Mouse (Mus musculus): ENCODE measurements around the gene C1ql3. TPM values are rescaled to one million over a fixed set of nuclear protein-coding genes. Genes with fewer than 3 reads are reported as not detected.

Gene C1ql3
- total RNA-seq (2017): 0.05 TPM in 1 of 2 replicates, not detected in the other

GRCm38 (mm10) chr2:13011472-13011871 is at the start of gene C1ql3:
Gene C1ql3, minus strand, starts transcription at chr2:13011806.
- 0 out of 4 replicates have a peak, but pooled peaks of 1 of the 2 experiments have one; percentile 11 for ATAC-seq (replicated peaks in 1 of 2; ENCODE audit: insufficient read depth in 1 of 2, low FRiP score in 2 of 2, low TSS enrichment in 1 of 2, low read depth in 1 of 2, poor library complexity in 2 of 2, severe bottlenecking in 2 of 2)

GRCm38 (mm10) chr2:13060426-13061170 is 49.0 kb upstream of the C1ql3 start:
- no peak for ATAC-seq (replicated peaks in 1 of 2; ENCODE audit: insufficient read depth in 1 of 2, low FRiP score in 2 of 2, low TSS enrichment in 1 of 2, low read depth in 1 of 2, poor library complexity in 2 of 2, severe bottlenecking in 2 of 2)

- no peak for ATAC-seq (replicated peaks in 1 of 2; ENCODE audit: insufficient read depth in 1 of 2, low FRiP score in 2 of 2, low TSS enrichment in 1 of 2, low read depth in 1 of 2, poor library complexity in 2 of 2, severe bottlenecking in 2 of 2)
Measured at GRCm38 (mm10) chr2:13048649-13049048, 37.0 kb upstream of the C1ql3 start.

GRCm38 (mm10) chr2:13044555-13044954 is 32.9 kb upstream of the C1ql3 start:
- no peak for ATAC-seq (replicated peaks in 1 of 2; ENCODE audit: insufficient read depth in 1 of 2, low FRiP score in 2 of 2, low TSS enrichment in 1 of 2, low read depth in 1 of 2, poor library complexity in 2 of 2, severe bottlenecking in 2 of 2)

- no peak for ATAC-seq (replicated peaks in 1 of 2; ENCODE audit: insufficient read depth in 1 of 2, low FRiP score in 2 of 2, low TSS enrichment in 1 of 2, low read depth in 1 of 2, poor library complexity in 2 of 2, severe bottlenecking in 2 of 2)
Measured at GRCm38 (mm10) chr2:13039785-13040184, 28.2 kb upstream of the C1ql3 start.

GRCm38 (mm10) chr2:13038772-13039171 is 27.2 kb upstream of the C1ql3 start:
- no peak for ATAC-seq (replicated peaks in 1 of 2; ENCODE audit: insufficient read depth in 1 of 2, low FRiP score in 2 of 2, low TSS enrichment in 1 of 2, low read depth in 1 of 2, poor library complexity in 2 of 2, severe bottlenecking in 2 of 2)

GRCm38 (mm10) chr2:13018861-13019260 is 7.3 kb upstream of the C1ql3 start:
- no peak for ATAC-seq (replicated peaks in 1 of 2; ENCODE audit: insufficient read depth in 1 of 2, low FRiP score in 2 of 2, low TSS enrichment in 1 of 2, low read depth in 1 of 2, poor library complexity in 2 of 2, severe bottlenecking in 2 of 2)

GRCm38 (mm10) chr2:13018382-13018781 is 6.8 kb upstream of the C1ql3 start:
- ATAC-seq (replicated peaks in 1 of 2; ENCODE audit: insufficient read depth in 1 of 2, low FRiP score in 2 of 2, low TSS enrichment in 1 of 2, low read depth in 1 of 2, poor library complexity in 2 of 2, severe bottlenecking in 2 of 2): no peak

- no peak for ATAC-seq (replicated peaks in 1 of 2; ENCODE audit: insufficient read depth in 1 of 2, low FRiP score in 2 of 2, low TSS enrichment in 1 of 2, low read depth in 1 of 2, poor library complexity in 2 of 2, severe bottlenecking in 2 of 2)
Measured at GRCm38 (mm10) chr2:13011973-13012372, 367 bp upstream of the C1ql3 start.

GRCm38 (mm10) chr2:13010460-13011341 is 905 bp downstream of the C1ql3 start:
- ATAC-seq (replicated peaks in 1 of 2; ENCODE audit: insufficient read depth in 1 of 2, low FRiP score in 2 of 2, low TSS enrichment in 1 of 2, low read depth in 1 of 2, poor library complexity in 2 of 2, severe bottlenecking in 2 of 2): peak in 1 of 2 experiments; percentile 25; a peak in 1 of 4 replicates

- ATAC-seq (replicated peaks in 1 of 2; ENCODE audit: insufficient read depth in 1 of 2, low FRiP score in 2 of 2, low TSS enrichment in 1 of 2, low read depth in 1 of 2, poor library complexity in 2 of 2, severe bottlenecking in 2 of 2): peak; percentile 12 to 26; a peak in 2 of 4 replicates
Measured at GRCm38 (mm10) chr2:13010030-13010459, 1.6 kb downstream of the C1ql3 start.

- ATAC-seq (replicated peaks in 1 of 2; ENCODE audit: insufficient read depth in 1 of 2, low FRiP score in 2 of 2, low TSS enrichment in 1 of 2, low read depth in 1 of 2, poor library complexity in 2 of 2, severe bottlenecking in 2 of 2): no peak
Measured at GRCm38 (mm10) chr2:13009261-13009972, 2.2 kb downstream of the C1ql3 start.

- ATAC-seq (replicated peaks in 1 of 2; ENCODE audit: insufficient read depth in 1 of 2, low FRiP score in 2 of 2, low TSS enrichment in 1 of 2, low read depth in 1 of 2, poor library complexity in 2 of 2, severe bottlenecking in 2 of 2): no peak
Measured at GRCm38 (mm10) chr2:13008433-13008832, 3.2 kb downstream of the C1ql3 start.

GRCm38 (mm10) chr2:13000026-13000425 is 11.6 kb downstream of the C1ql3 start:
- ATAC-seq (replicated peaks in 1 of 2; ENCODE audit: insufficient read depth in 1 of 2, low FRiP score in 2 of 2, low TSS enrichment in 1 of 2, low read depth in 1 of 2, poor library complexity in 2 of 2, severe bottlenecking in 2 of 2): no peak

GRCm38 (mm10) chr2:12984901-12985732 is 26.5 kb downstream of the C1ql3 start:
- ATAC-seq (replicated peaks in 1 of 2; ENCODE audit: insufficient read depth in 1 of 2, low FRiP score in 2 of 2, low TSS enrichment in 1 of 2, low read depth in 1 of 2, poor library complexity in 2 of 2, severe bottlenecking in 2 of 2): no peak

- no peak for ATAC-seq (replicated peaks in 1 of 2; ENCODE audit: insufficient read depth in 1 of 2, low FRiP score in 2 of 2, low TSS enrichment in 1 of 2, low read depth in 1 of 2, poor library complexity in 2 of 2, severe bottlenecking in 2 of 2)
Measured at GRCm38 (mm10) chr2:12978771-12979170, 32.8 kb downstream of the C1ql3 start.

GRCm38 (mm10) chr2:12977367-12977766 is 34.2 kb downstream of the C1ql3 start:
- ATAC-seq (replicated peaks in 1 of 2; ENCODE audit: insufficient read depth in 1 of 2, low FRiP score in 2 of 2, low TSS enrichment in 1 of 2, low read depth in 1 of 2, poor library complexity in 2 of 2, severe bottlenecking in 2 of 2): no peak
